Mouse (Mus musculus): Measurements from ENCODE around the gene D630039A03Rik.

D630039A03Rik gene

DNA sequence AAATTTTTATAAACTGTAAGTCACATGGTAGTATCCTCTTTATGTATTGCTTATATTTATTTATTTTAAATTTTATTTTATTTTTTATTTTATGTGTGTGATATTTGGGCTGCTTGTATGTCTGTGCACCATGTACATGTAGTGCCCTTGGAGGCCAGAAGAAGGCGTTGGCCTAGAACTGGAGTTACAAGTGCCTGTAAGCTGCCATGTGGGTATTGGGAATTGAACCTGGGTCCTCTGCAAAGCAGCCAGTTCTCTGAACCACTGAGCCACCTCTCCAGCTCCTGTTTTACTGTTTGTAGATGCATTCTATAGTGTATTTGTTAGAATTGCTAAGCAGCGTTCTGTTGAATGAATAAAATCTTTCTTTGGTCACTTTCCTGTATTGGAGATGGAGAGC is 27.9 kb downstream of the D630039A03Rik start:
- DNase-seq (ENCODE audit: low spot score), result no peak

DNA sequence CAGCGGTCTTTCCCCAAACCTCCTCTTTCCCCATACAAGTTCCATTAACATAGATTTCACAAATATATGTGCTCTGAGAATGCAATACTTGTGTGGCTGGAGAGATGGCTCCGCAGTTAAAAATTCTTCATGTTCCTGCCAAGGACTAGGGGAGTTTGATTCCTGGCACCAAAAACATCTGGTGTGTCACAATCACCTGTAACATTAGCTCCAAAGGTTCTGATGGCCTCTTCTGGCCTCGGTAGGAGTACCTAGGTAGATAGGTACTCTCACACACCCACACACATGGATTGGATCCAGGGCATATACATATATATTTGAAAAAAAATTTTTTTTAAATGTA is 29.2 kb downstream of the D630039A03Rik start:
- no peak for DNase-seq (ENCODE audit: low spot score)

DNA sequence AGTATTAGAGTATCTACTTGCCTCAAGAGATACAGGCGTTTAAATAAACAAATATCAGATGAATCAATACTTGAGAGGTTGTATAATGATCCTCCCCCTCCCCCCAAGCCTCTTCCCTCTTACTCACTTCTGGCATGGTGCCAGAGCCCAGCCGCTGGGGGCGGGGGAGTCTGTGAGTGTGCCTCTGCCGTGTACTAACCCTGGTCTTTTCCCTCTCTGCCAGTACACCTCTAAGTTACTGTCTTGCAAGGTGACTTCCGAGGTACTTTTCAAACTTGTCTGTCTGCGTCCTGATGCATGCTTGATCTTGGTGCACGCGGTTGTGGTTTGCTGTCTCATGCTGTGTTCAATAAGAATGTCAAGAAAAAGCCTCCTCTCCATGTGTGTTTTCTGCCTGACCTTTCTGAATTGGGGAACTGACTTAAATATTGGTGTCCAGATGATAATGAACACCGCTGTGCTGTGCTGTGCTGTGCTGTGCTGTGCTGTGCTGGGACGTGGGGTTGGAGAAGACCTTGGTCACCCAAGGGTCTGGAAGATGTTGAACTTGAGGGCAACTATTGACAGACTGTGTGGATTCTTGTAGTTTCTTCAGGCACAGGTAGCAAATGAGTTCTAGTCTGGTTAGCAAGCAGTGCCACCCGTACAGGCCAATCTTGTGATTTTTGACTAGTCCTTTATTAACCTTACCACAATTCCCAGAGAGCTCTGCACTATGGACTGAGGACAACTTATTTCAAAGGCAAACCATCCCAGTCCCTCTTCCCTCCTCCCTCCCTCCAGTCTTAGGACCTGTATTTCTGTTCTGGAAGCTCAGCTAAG is 29.8 kb downstream of the D630039A03Rik start:
- DNase-seq (ENCODE audit: low spot score), result no peak

DNA sequence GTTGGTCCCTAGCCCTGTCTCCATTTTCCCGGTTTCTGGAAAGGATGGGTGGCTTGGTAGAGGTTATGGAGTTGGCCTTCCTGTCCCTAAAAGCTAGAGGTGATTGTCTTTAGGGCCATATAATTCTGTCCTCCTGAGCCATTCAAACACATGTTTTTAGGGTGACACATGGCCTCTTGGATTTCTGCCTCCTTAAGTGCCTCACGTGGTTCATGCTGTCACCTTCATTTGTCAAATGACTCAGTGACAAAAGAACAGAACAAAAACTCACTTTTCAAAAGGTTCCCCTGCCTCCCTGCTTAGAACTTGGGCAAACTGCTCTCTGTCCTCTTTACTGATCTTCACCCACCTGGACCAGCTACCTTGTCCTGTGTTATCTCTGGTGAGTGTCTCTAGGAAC is 30.9 kb downstream of the D630039A03Rik start:
- DNase-seq (ENCODE audit: low spot score), result no peak

DNA sequence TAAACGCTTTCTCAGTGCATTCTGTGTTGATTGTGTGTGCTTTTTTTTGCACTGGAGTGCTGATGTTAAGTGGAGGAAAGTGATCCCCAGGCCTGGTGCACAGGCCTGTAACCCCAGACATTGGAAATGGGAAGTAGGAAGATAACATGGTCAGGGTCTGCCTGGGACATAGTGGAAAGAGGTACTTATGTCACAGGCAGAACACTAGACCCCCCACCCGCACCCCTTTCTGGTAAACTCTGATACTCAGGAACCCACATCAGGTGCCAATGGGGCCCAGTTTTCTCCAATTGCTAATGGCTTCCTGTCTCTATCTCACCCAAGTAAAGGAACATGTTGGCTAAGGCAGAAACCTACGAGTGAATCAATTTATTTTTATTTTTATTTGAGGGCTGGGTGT is 31.6 kb downstream of the D630039A03Rik start:
- DNase-seq (ENCODE audit: low spot score), result no peak

DNA sequence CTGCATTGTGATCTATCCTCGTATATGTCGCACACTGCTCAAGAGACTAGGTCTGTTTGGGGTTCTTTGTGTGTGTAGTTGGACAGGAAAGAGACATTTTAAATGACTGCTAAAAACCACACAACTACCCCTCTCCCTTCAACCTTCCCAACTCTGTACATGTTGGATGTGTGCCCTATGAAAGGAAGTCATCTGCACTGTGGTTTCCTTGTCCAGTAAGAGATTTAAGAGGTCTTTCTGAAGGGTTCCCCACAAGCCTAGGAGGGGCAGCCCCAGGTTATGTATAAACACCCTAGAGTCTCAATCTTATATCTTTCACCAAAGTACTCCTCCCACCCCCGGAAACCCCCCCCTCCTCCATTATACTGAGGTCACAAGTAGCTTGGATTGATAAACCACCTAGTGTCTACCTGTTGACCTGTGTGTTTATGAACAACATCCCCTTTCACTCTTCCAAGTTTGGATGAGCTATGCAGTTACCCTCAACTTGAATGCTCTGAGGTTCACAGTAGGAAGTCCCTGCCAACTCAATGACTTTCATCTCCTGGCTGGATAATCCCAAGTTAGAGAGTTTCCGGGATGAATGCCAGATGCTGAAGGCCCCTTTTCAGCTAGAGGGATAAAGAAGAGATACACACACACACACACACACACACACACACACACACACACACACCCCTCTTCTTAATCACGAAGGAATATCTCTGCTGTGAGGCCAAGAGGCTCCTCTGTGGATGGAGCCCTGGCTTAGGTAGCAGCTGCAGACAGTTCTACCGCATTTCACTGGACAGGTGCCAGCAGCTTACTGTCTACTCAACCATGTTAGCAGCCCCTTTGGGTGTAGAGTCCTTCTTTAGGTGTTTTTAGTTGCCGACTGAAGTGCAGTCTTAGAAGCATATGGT is 32.3 kb downstream of the D630039A03Rik start:
- no peak for DNase-seq (ENCODE audit: low spot score)

DNA sequence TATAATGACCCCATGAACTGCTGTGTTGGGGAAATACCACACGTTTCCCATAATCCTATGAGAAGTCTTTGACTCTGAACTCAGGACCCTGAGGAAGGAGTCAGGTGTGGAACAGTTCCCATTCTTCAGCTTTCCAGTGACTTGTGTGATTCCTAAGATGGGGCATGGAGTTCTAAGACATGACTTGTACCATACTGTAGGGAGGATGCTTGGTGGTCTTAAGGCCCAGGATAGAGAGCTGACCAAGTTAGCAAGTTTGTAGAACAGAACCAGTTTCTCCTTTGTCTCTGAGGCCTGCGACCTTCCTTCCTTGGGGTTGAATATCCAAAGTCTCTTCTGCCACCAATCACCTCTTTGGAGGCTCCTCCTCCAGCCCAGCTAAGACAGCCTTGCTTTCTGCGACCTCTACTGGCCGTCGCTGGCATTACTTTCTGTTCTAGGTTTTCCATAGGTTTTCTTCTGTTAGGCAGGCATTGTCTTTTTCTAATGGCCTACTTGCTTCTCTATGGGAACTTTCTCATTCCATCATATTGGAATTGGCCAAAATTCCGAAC is 36.2 kb downstream of the D630039A03Rik start:
- DNase-seq (ENCODE audit: low spot score), result peak; percentile 80

DNA sequence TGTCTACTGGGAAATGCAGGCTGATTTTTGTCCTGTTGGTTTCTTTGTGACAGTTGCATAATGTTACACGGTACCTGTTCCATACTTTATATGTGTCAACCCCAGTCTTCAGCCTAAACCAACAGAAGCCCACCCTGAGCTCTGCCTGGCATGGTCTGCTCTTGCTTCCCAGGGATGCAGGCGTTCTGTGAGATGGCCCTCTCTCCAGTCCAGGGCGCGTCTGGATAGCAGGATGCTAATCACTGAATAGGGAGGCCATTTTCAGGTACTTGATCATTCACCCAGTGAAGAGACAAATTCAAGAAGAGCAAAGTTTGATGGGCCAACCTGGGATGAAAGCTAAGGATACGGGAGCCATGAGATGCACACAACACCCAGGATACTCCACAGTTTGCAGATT is 37.0 kb downstream of the D630039A03Rik start:
- no peak for DNase-seq (ENCODE audit: low spot score)

DNA sequence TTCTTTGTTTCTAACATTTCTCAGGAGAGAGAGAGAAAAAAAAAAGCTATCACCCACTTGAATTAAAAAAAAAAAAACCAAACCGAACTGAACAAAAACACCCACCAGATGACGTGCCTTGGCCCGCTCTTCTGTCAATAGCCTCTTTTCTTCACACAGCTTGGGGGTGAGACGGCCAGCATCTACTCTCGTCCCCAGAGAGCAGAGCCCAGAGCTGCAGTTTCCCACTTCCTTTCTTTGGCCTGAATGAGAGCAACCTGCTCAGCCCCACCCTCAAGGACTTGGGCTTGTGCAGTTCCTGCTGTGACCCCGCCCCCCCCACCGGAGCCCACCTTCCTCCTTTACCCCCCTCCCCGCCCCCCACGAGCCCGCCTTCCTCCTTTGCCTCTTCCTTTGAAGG is 48.6 kb downstream of the D630039A03Rik start:
- DNase-seq (ENCODE audit: low spot score), result no peak

DNA sequence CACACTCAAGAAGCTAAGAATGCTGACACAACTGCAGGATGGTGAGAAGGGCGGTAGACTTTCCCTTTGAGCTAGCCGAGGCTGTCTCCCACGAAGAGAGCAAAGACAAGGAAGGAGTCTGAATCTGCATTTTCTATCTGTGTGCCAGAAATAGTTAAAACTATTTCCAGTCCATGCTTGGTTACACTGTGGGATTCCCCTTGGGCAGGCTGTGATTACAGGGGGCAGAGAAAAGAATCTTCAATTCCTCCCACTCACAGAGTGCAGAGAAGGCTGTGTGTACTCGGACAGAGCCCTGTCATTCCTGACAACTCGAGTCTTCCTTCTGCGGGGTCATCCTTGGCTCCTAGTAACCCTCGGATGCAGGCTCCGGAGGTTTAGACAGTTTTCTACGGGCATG is 49.1 kb downstream of the D630039A03Rik start:
- no peak for DNase-seq (ENCODE audit: low spot score)

DNA sequence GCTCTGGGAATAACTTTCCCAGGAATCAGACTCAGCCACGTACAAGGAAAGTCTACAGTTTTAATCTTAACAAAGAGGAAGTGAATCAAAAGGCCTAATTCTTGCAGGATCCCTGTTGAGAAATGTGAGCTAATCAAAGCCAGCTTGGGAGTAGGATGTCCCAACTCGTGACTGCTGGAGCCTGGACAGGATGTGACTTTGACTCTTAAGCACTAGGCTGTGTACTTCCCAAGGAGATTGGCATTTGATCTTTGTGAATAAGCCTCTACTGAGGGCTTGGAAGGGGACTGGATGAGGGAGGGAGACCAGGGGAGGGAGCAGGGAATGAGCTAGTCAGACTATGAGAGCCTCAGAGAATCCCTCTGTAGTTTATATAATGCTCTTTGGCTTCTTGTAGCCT is 50.0 kb downstream of the D630039A03Rik start:
- DNase-seq (ENCODE audit: low spot score), result no peak

DNA sequence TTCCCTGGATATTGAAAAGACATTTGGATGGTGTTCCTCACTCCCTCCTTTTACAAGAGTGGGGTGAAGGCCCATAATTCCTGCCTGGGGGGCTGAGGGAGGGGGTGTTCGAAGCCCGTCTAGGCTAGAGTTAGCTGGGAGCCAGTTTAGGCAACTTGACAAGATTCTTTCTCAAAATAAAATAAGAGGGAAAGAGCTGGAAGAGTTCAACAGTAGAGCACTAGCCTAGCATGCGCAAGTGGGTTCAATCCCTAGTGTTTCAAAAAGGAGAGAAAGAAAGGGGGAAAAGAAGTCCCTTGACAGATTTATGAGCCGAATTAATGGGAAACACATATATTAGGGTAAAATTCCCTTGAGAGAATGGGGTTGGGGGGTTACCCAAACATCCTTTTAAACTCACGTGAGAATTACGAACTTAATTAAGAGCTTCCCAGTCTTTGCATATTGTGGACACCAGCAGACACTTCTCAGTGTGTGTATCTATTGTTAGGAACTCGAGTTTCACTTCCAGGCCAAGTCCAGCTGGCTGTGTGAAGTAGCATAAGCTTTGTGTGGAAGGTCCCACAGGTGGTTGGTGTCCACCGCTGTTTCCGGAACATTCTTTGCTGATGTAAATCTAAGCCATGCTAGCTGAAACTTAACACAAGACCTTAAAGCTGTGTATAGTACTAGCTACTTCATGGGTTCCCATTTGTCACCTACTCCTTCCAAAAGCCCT is 53.7 kb downstream of the D630039A03Rik start:
- no peak for DNase-seq (ENCODE audit: low spot score)

DNA sequence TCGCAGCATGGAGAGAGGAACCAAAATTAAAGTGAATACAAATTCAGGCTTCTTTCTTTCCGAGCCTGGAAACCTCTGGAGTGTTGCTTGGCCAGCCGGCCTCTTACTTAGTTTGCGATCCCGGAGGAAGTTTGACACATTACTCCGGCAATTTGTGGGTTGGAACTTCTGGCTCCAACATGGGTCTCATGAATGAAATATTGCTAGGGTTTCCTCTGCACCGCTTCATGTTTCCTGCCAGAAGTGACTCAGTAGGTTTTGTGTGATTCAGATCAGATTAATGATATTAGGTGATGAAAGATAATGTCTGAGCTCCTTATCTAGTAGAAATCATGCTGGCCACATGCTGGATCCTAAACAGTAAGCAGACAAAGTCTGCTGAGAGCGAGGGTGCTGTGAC is 54.2 kb downstream of the D630039A03Rik start:
- DNase-seq (ENCODE audit: low spot score), result no peak

DNA sequence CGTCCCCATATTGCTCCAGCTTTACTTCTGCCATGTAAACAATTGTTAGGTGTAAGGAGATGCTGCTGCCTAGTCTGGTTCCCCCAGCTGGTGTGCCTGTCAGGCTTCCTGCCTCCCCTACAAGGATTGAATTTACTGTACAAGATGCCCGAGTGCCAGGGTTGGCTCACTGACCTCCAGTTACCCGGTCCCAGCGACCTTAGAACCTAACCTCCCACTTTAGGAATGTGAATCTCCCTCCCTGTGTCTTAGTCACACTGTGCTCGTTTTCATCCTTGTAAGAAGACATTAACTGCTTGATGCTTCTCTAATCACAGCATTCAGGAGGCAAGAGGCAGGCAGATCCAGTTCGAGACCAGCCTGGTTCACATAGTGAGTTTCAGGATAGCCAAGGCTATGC is 54.9 kb downstream of the D630039A03Rik start:
- DNase-seq (ENCODE audit: low spot score), result no peak

DNA sequence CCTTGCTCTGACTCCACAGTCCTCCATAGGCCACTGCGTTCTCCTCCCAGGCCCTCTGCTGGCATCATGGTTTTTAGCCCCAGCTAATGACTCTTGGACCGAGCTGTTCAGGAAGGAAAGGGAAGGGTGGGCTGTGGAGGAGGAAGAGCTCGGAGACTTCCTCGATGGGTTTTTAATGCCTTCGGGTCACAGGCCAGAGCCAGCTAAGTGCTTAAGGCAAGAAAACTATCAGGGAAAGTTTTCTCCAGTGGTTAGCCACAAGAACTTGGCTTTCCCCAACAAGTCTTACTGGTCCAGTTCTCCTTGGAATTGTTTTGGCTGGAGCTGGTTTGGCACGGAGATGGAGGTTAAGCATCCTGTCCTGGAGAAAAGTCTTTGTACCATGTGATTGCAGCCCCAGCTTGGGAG is 55.9 kb downstream of the D630039A03Rik start:
- no peak for DNase-seq (ENCODE audit: low spot score)

Measured in ovary, postnatal 14 days (tissue).